Mouse (Mus musculus) myocyte (in vitro differentiated cells): ENCODE data around the gene Eml1. TPM values are rescaled to one million over a fixed set of nuclear protein-coding genes. Genes with fewer than 3 reads are reported as not detected.

Source experiments
- H3K27me3 ChIP-seq: one replicate; pipeline ENCODE4 v1.6.1; 2011; ENCODE audit not compliant: control insufficient read depth, insufficient read depth, insufficient read length
- H3K36me3 ChIP-seq: one replicate; pipeline ENCODE4 v1.6.1; 2011; ENCODE audit not compliant: control insufficient read depth, insufficient read depth
- H3K4me2 ChIP-seq: one replicate; pipeline ENCODE4 v1.6.1; 2011; ENCODE audit warnings: low read depth, control low read depth
- H3K4me3 ChIP-seq: one replicate; pipeline ENCODE4 v1.5.1; 2011; ENCODE audit warnings: mild to moderate bottlenecking, control low read depth, moderate library complexity
- H3K79me2 ChIP-seq: one replicate; pipeline ENCODE4 v1.6.1; 2011; ENCODE audit not compliant: control insufficient read depth, insufficient read depth
- H3ac ChIP-seq: one replicate; pipeline ENCODE4 v1.6.1; 2011; ENCODE audit not compliant: control insufficient read depth, insufficient read length
- CEBPB ChIP-seq: IDR thresholded peaks from 2 replicates; pipeline ENCODE4 v1.6.1; 2011; ENCODE audit warnings: mild to moderate bottlenecking, moderate library complexity; ENCODE audit not compliant: poor library complexity, insufficient read depth, severe bottlenecking
- E2F4 ChIP-seq: IDR thresholded peaks from one replicate; pipeline ENCODE4 v1.6.1; 2011; ENCODE audit warnings: mild to moderate bottlenecking, control low read depth, moderate library complexity; ENCODE audit not compliant: insufficient read depth
- MAX ChIP-seq: IDR thresholded peaks from one replicate; pipeline ENCODE4 v1.6.1; 2011; ENCODE audit warnings: low read depth, mild to moderate bottlenecking, control low read depth
- MYOD1 ChIP-seq, 3 experiments: IDR thresholded peaks; one replicate each; pipeline ENCODE4 v1.6.1; 2011; ENCODE audit warnings: control low read depth in 2 of 3, low read depth in 2 of 3, mild to moderate bottlenecking in 2 of 3, moderate library complexity in 1 of 3; ENCODE audit not compliant: insufficient read length in 2 of 3, control insufficient read depth in 1 of 3
- MYOG ChIP-seq, 3 experiments: IDR thresholded peaks; one replicate each; pipeline ENCODE4 v1.6.1; 2011; ENCODE audit warnings: control low read depth in 2 of 3, low read depth in 2 of 3, mild to moderate bottlenecking in 2 of 3; ENCODE audit not compliant: insufficient read length in 2 of 3, control insufficient read depth in 1 of 3, insufficient read depth in 1 of 3
- POLR2A ChIP-seq: IDR thresholded peaks from one replicate; pipeline ENCODE4 v1.6.1; 2011; ENCODE audit warnings: low read depth, mild to moderate bottlenecking, control low read depth, moderate library complexity; ENCODE audit not compliant: insufficient read length
- POLR2AphosphoS2 ChIP-seq: IDR thresholded peaks from one replicate; pipeline ENCODE4 v1.6.1; 2011; ENCODE audit warnings: low read depth, control low read depth; ENCODE audit not compliant: insufficient read length
- REST ChIP-seq: IDR thresholded peaks from one replicate; pipeline ENCODE4 v1.6.1; 2011; ENCODE audit warnings: mild to moderate bottlenecking, control low read depth, moderate library complexity; ENCODE audit not compliant: insufficient read depth, insufficient read length
- SRF ChIP-seq: IDR thresholded peaks from one replicate; pipeline ENCODE4 v1.6.1; 2011; ENCODE audit warnings: low read depth; ENCODE audit not compliant: control insufficient read depth, insufficient read length
- TCF12 ChIP-seq: IDR thresholded peaks from one replicate; pipeline ENCODE4 v1.6.1; 2011; ENCODE audit warnings: mild to moderate bottlenecking, control low read depth; ENCODE audit not compliant: poor library complexity, insufficient read depth, severe bottlenecking
- TCF3 ChIP-seq: IDR thresholded peaks from one replicate; pipeline ENCODE4 v1.6.1; 2011; ENCODE audit warnings: low read depth, control low read depth; ENCODE audit not compliant: insufficient read length
- USF1 ChIP-seq: IDR thresholded peaks from one replicate; pipeline ENCODE4 v1.6.1; 2011; ENCODE audit warnings: low read depth, mild to moderate bottlenecking, control low read depth, moderate library complexity
- polyA plus RNA-seq: library from polyadenylated mRNA; unstranded; fragments of >200 nt; fragmentation: generic; extraction: Trizol; gene quantifications from one replicate; pipeline ENCODE4 v1.2.1, GENCODE M21; 2012; ENCODE audit warnings: missing spikeins

Gene Eml1
- polyA plus RNA-seq, 1 experiment: 33.4 TPM

DNA sequence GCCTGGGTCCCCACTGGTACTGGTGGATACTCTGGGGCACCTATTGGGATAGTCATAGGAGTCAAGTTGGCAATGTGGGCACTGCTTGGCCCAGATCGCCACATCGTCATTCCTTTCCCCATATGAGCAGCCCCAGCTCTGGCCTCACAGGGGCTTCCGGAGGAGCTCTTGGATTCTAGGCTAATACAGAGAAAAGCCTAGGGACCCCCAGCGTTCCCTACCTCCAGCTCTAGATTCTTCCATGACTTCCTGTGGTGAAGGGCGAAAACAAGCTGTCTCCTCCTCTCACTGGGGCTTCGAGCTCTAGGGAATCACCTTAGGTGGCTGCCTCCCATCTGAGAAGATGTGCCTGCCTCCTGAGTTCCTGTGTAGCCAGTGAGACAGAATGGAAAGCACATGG is 119.6 kb downstream of the Eml1 start:
- no peak overlapping the region for H3K4me2 ChIP-seq

DNA sequence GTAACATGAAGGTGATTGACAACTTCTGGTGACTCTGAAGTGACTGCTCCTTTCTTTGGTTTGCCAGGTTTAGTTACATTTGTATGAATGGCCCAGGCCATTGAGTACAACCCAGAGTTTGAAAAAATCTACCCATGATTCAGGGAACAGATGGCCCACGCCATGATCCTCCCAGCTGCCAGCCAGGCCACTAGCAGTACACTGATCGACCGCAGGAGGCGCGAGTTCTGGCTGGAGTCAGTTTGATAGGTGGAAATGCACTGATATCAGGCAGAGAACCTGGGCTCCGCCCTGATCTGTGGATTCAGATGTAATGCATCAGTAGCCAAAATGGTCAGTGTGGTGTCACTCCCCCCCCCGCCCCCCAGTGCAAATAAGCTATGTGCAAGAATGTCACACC is 120.2 kb downstream of the Eml1 start:
- TF ChIP-seq MYOD1 (IDR thresholded peaks at IDR 0.05; ENCODE audit: control insufficient read depth in 1 of 3, insufficient read length in 2 of 3, low read depth in 2 of 3) (peak in 2 of 3 experiments; percentile 11 to 27), MYOG (IDR thresholded peaks at IDR 0.05; ENCODE audit: control insufficient read depth in 1 of 3, insufficient read depth in 1 of 3, insufficient read length in 2 of 3, low read depth in 2 of 3) (peak in 1 of 3 experiments; percentile 57), USF1 (no peak), POLR2A (no peak), REST (no peak), TCF3 (no peak)
- Histone ChIP-seq H3K4me2 (no peak overlapping the region), H3K79me2 (no peaks in the 10 kb centered on the region), H3K36me3 (no peaks in the 10 kb centered on the region), H3ac (no peak overlapping the region), H3K4me3 (no peak overlapping the region), H3K27me3 (no peaks in the 10 kb centered on the region)

More for the DNA sequence above, 119.6 kb downstream of the Eml1 start:
- H3K79me2 ChIP-seq: no peaks in the 10 kb centered on the region
- TF ChIP-seq TCF12 (no peak), TCF3 (no peak), REST (no peak), MYOD1 (IDR thresholded peaks at IDR 0.05; ENCODE audit: control insufficient read depth in 1 of 3, insufficient read length in 2 of 3, low read depth in 2 of 3) (no peak), E2F4 (no peak), MAX (no peak), POLR2AphosphoS2 (no peak), MYOG (IDR thresholded peaks at IDR 0.05; ENCODE audit: control insufficient read depth in 1 of 3, insufficient read depth in 1 of 3, insufficient read length in 2 of 3, low read depth in 2 of 3) (no peak), CEBPB (no peak), USF1 (no peak)
- no peaks in the 10 kb centered on the region for H3K27me3 ChIP-seq
- no peak overlapping the region for H3K4me3 ChIP-seq
- H3ac ChIP-seq: no peak overlapping the region
- H3K36me3 ChIP-seq: no peaks in the 10 kb centered on the region

DNA sequence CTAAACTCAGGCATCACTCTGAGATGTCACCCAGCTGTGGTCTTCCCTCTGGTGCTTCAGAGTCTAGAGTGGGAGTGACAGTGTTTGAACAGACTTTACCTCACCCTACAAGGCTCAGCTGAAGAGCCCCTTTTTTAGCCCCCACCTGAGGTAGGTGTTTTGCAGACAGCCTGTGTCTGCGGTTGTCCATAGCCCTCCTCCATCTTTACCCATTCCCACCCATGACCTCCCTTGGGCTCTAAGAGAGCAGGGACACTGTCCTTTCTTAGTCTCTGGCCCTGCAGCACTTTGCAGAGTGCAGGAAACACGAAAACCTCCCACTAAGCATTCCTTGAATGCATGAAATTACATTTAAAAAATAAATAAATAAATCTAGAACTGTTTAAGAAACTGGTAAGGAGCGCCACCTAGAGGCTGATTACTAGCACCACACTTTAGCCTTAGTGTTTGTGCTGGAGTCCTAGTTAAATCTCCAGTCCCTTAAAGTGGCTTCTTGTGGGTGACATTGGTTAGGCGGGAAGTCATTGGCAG is 123.3 kb downstream of the Eml1 start:
- H3ac ChIP-seq: no peak overlapping the region
- H3K79me2 ChIP-seq: no peaks in the 10 kb centered on the region
- TF ChIP-seq POLR2AphosphoS2 (no peak), MAX (no peak), POLR2A (no peak), MYOG (IDR thresholded peaks at IDR 0.05; ENCODE audit: control insufficient read depth in 1 of 3, insufficient read depth in 1 of 3, insufficient read length in 2 of 3, low read depth in 2 of 3) (no peak), REST (no peak), MYOD1 (IDR thresholded peaks at IDR 0.05; ENCODE audit: control insufficient read depth in 1 of 3, insufficient read length in 2 of 3, low read depth in 2 of 3) (no peak), CEBPB (no peak), E2F4 (no peak), TCF12 (no peak), USF1 (no peak), TCF3 (no peak), SRF (no peak)
- no peak overlapping the region for H3K4me2 ChIP-seq
- H3K27me3 ChIP-seq: no peaks in the 10 kb centered on the region
- no peaks in the 10 kb centered on the region for H3K36me3 ChIP-seq
- no peak overlapping the region for H3K4me3 ChIP-seq

DNA sequence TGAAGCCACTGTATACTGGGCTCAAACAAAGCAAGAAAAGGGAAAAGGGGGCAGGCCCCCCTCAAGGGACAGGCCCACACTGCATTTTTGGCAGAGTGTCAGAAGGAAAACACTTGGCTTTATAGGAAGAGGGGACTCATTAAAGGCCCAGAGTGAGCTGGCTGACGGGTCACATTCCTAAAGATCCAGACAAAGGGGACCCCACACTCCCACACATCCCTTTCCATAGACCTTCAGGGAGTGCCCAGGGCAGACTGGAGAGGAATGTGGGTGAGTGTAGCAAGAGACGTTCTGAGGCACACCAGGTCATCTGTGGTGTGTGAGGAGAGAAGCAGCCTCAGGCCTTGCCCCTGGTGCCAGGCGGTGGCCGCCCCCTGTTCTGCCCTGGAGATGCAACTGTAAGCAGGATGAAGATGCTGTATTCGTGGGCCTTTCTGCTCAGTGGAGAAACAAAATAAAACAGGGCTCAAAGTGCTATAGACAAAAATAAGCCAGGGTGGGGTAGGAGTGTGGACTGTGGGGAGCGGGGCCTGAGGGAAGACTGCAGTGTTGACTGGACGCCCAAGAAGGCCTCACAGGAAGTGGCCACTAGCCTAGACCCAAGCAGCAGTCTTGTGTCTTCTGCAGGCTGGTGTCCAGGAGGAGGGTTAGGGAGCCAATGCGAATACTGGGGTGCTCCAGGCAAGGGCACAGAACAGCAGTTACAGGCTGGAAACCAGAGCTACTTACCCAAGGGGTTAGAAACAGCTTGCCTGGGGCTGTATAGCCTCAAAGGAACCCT is 124.9 kb downstream of the Eml1 start:
- Histone ChIP-seq H3K4me2 (no peak overlapping the region), H3K36me3 (no peaks in the 10 kb centered on the region), H3K79me2 (no peaks in the 10 kb centered on the region), H3K4me3 (no peak overlapping the region), H3ac (no peak overlapping the region), H3K27me3 (no peaks in the 10 kb centered on the region)
- no peak for TF ChIP-seq MYOD1 (IDR thresholded peaks at IDR 0.05; ENCODE audit: control insufficient read depth in 1 of 3, insufficient read length in 2 of 3, low read depth in 2 of 3)
- no peak for TF ChIP-seq POLR2A
- no peak for TF ChIP-seq SRF
- no peak for TF ChIP-seq MYOG (IDR thresholded peaks at IDR 0.05; ENCODE audit: control insufficient read depth in 1 of 3, insufficient read depth in 1 of 3, insufficient read length in 2 of 3, low read depth in 2 of 3)
- TF ChIP-seq USF1: no peak
- TF ChIP-seq E2F4: no peak
- no peak for TF ChIP-seq POLR2AphosphoS2
- TF ChIP-seq TCF12: no peak
- TF ChIP-seq REST: no peak
- TF ChIP-seq MAX: no peak
- TF ChIP-seq TCF3: no peak
- no peak for TF ChIP-seq CEBPB
